Mouse (Mus musculus): ENCODE data around the gene Gm20388. TPM values are rescaled to one million over a fixed set of nuclear protein-coding genes. Genes with fewer than 3 reads are reported as not detected.
"Not testable (repeated sequence)": the region's sequence is repeated elsewhere in the genome, so short reads cannot be mapped to it uniquely, and the experiment has no call there.

The Gm20388 gene
- polyA plus RNA-seq, 1 experiment from 2014 or later = not detected

GRCm38 (mm10) chr8:120723025-120723424, 812.4 kb downstream of the Gm20388 start:
- H3K4me1 ChIP-seq (ENCODE audit: control insufficient read depth in 2 of 2, insufficient read depth in 2 of 2, low read length in 2 of 2) = peaks cover 0 to 6% of the 10 kb centered on the region in 2 experiments; a peak in 1 of 4 replicates
- H3K36me3 ChIP-seq (ENCODE audit: control insufficient read depth, insufficient read depth, low read length) = no peaks in the 10 kb centered on the region
- no peak overlapping the region for H3K9ac ChIP-seq (ENCODE audit: low read length)
- H3K4me2 ChIP-seq (ENCODE audit: low read length) = no peak overlapping the region
- no peaks in the 10 kb centered on the region for H3K27me3 ChIP-seq (ENCODE audit: control insufficient read depth, insufficient read depth, low read length)
- H3K27ac ChIP-seq (replicated peaks in 1 of 2; ENCODE audit: control insufficient read depth in 1 of 2, insufficient read depth in 1 of 2, low read depth in 2 of 2, low read length in 2 of 2) = no peak overlapping the region
- peaks cover 8% of the 10 kb centered on the region; the same call in 1 of the 2 replicates for H3K9me3 ChIP-seq (ENCODE audit: control insufficient read depth, low read length)
- ATAC-seq (ENCODE audit: insufficient number of reproducible peaks, insufficient read depth, low FRiP score, low read depth) = no peak
- H3K4me3 ChIP-seq (ENCODE audit: control insufficient read depth in 1 of 2, insufficient read depth in 1 of 2, low read depth in 1 of 2, low read length in 2 of 2) = no peak overlapping the region
- WGBS = 61% methylated on average over 6 of the region's 6 CpGs

- not testable (repeated sequence) for H3K9me3 ChIP-seq (ENCODE audit: control insufficient read depth, low read length); H3K27ac ChIP-seq (replicated peaks in 1 of 2; ENCODE audit: control insufficient read depth in 1 of 2, insufficient read depth in 1 of 2, low read depth in 2 of 2, low read length in 2 of 2); H3K9ac ChIP-seq (ENCODE audit: low read length); H3K4me3 ChIP-seq (ENCODE audit: control insufficient read depth in 1 of 2, insufficient read depth in 1 of 2, low read depth in 1 of 2, low read length in 2 of 2); H3K36me3 ChIP-seq (ENCODE audit: control insufficient read depth, insufficient read depth, low read length); H3K4me1 ChIP-seq (ENCODE audit: control insufficient read depth in 2 of 2, insufficient read depth in 2 of 2, low read length in 2 of 2); H3K27me3 ChIP-seq (ENCODE audit: control insufficient read depth, insufficient read depth, low read length); ATAC-seq (ENCODE audit: insufficient number of reproducible peaks, insufficient read depth, low FRiP score, low read depth); H3K4me2 ChIP-seq (ENCODE audit: low read length)
- WGBS = 87% methylated on average over 2 of the region's 4 CpGs
These were observed 813.5 kb downstream of the Gm20388 start for GRCm38 (mm10) chr8:120724096-120724495.

GRCm38 (mm10) chr8:120724816-120725575, 814.4 kb downstream of the Gm20388 start:
- WGBS = 68% methylated on average over 17 of the region's 17 CpGs
- H3K4me2 ChIP-seq (ENCODE audit: low read length) = no peak overlapping the region
- ATAC-seq (ENCODE audit: insufficient number of reproducible peaks, insufficient read depth, low FRiP score, low read depth) = no peak
- H3K9ac ChIP-seq (ENCODE audit: low read length) = no peak overlapping the region
- H3K27ac ChIP-seq (replicated peaks in 1 of 2; ENCODE audit: control insufficient read depth in 1 of 2, insufficient read depth in 1 of 2, low read depth in 2 of 2, low read length in 2 of 2) = no peak overlapping the region
- H3K36me3 ChIP-seq (ENCODE audit: control insufficient read depth, insufficient read depth, low read length) = no peaks in the 10 kb centered on the region
- H3K4me1 ChIP-seq (ENCODE audit: control insufficient read depth in 2 of 2, insufficient read depth in 2 of 2, low read length in 2 of 2) = no peaks in the 10 kb centered on the region
- H3K9me3 ChIP-seq (ENCODE audit: control insufficient read depth, low read length) = peaks cover 8% of the 10 kb centered on the region; the same call in 1 of the 2 replicates
- no peaks in the 10 kb centered on the region; the same call in 1 of the 2 replicates for H3K27me3 ChIP-seq (ENCODE audit: control insufficient read depth, insufficient read depth, low read length)
- H3K4me3 ChIP-seq (ENCODE audit: control insufficient read depth in 1 of 2, insufficient read depth in 1 of 2, low read depth in 1 of 2, low read length in 2 of 2) = no peak overlapping the region

- peaks cover 8% of the 10 kb centered on the region; the same call in 1 of the 2 replicates for H3K9me3 ChIP-seq (ENCODE audit: control insufficient read depth, low read length)
- WGBS = 68% methylated on average over 5 of the region's 5 CpGs
- peaks cover 3% of the 10 kb centered on the region; the same call in 1 of the 2 replicates for H3K27me3 ChIP-seq (ENCODE audit: control insufficient read depth, insufficient read depth, low read length)
- no peak overlapping the region for H3K9ac ChIP-seq (ENCODE audit: low read length)
- no peak for ATAC-seq (ENCODE audit: insufficient number of reproducible peaks, insufficient read depth, low FRiP score, low read depth)
- H3K4me1 ChIP-seq (ENCODE audit: control insufficient read depth in 2 of 2, insufficient read depth in 2 of 2, low read length in 2 of 2) = no peaks in the 10 kb centered on the region
- no peak overlapping the region for H3K27ac ChIP-seq (replicated peaks in 1 of 2; ENCODE audit: control insufficient read depth in 1 of 2, insufficient read depth in 1 of 2, low read depth in 2 of 2, low read length in 2 of 2)
- no peaks in the 10 kb centered on the region for H3K36me3 ChIP-seq (ENCODE audit: control insufficient read depth, insufficient read depth, low read length)
- H3K4me2 ChIP-seq (ENCODE audit: low read length) = no peak overlapping the region
- no peak overlapping the region for H3K4me3 ChIP-seq (ENCODE audit: control insufficient read depth in 1 of 2, insufficient read depth in 1 of 2, low read depth in 1 of 2, low read length in 2 of 2)
These were observed 814.9 kb downstream of the Gm20388 start for GRCm38 (mm10) chr8:120725576-120725950.

GRCm38 (mm10) chr8:120726051-120726450, 815.4 kb downstream of the Gm20388 start:
- H3K9me3 ChIP-seq (ENCODE audit: control insufficient read depth, low read length) = peaks cover 8% of the 10 kb centered on the region; the same call in 1 of the 2 replicates
- H3K4me1 ChIP-seq (ENCODE audit: control insufficient read depth in 2 of 2, insufficient read depth in 2 of 2, low read length in 2 of 2) = no peaks in the 10 kb centered on the region
- H3K27me3 ChIP-seq (ENCODE audit: control insufficient read depth, insufficient read depth, low read length) = peaks cover 3% of the 10 kb centered on the region; the same call in 1 of the 2 replicates
- no peaks in the 10 kb centered on the region for H3K36me3 ChIP-seq (ENCODE audit: control insufficient read depth, insufficient read depth, low read length)
- no peak for ATAC-seq (ENCODE audit: insufficient number of reproducible peaks, insufficient read depth, low FRiP score, low read depth)
- no peak overlapping the region for H3K4me2 ChIP-seq (ENCODE audit: low read length)
- 66% methylated on average over 5 of the region's 5 CpGs for WGBS
- no peak overlapping the region for H3K4me3 ChIP-seq (ENCODE audit: control insufficient read depth in 1 of 2, insufficient read depth in 1 of 2, low read depth in 1 of 2, low read length in 2 of 2)
- H3K27ac ChIP-seq (replicated peaks in 1 of 2; ENCODE audit: control insufficient read depth in 1 of 2, insufficient read depth in 1 of 2, low read depth in 2 of 2, low read length in 2 of 2) = no peak overlapping the region
- H3K9ac ChIP-seq (ENCODE audit: low read length) = no peak overlapping the region

GRCm38 (mm10) chr8:120728488-120729160, 818.0 kb downstream of the Gm20388 start:
- no peak overlapping the region for H3K9ac ChIP-seq (ENCODE audit: low read length)
- no peaks in the 10 kb centered on the region for H3K36me3 ChIP-seq (ENCODE audit: control insufficient read depth, insufficient read depth, low read length)
- no peak overlapping the region for H3K27ac ChIP-seq (replicated peaks in 1 of 2; ENCODE audit: control insufficient read depth in 1 of 2, insufficient read depth in 1 of 2, low read depth in 2 of 2, low read length in 2 of 2)
- no peaks in the 10 kb centered on the region; a peak in 1 of 4 replicates for H3K4me1 ChIP-seq (ENCODE audit: control insufficient read depth in 2 of 2, insufficient read depth in 2 of 2, low read length in 2 of 2)
- H3K4me3 ChIP-seq (ENCODE audit: control insufficient read depth in 1 of 2, insufficient read depth in 1 of 2, low read depth in 1 of 2, low read length in 2 of 2) = no peak overlapping the region
- WGBS = 57% methylated on average over 9 of the region's 9 CpGs
- peaks cover 14% of the 10 kb centered on the region for H3K27me3 ChIP-seq (ENCODE audit: control insufficient read depth, insufficient read depth, low read length)
- H3K9me3 ChIP-seq (ENCODE audit: control insufficient read depth, low read length) = no peaks in the 10 kb centered on the region
- no peak overlapping the region for H3K4me2 ChIP-seq (ENCODE audit: low read length)
- no peak for ATAC-seq (ENCODE audit: insufficient number of reproducible peaks, insufficient read depth, low FRiP score, low read depth)

- no peaks in the 10 kb centered on the region for H3K36me3 ChIP-seq (ENCODE audit: control insufficient read depth, insufficient read depth, low read length)
- H3K27ac ChIP-seq (replicated peaks in 1 of 2; ENCODE audit: control insufficient read depth in 1 of 2, insufficient read depth in 1 of 2, low read depth in 2 of 2, low read length in 2 of 2) = no peak overlapping the region
- H3K4me3 ChIP-seq (ENCODE audit: control insufficient read depth in 1 of 2, insufficient read depth in 1 of 2, low read depth in 1 of 2, low read length in 2 of 2) = no peak overlapping the region
- 36% methylated on average over 14 of the region's 14 CpGs for WGBS
- H3K9ac ChIP-seq (ENCODE audit: low read length) = no peak overlapping the region
- H3K4me2 ChIP-seq (ENCODE audit: low read length) = no peak overlapping the region
- H3K27me3 ChIP-seq (ENCODE audit: control insufficient read depth, insufficient read depth, low read length) = peaks cover 28% of the 10 kb centered on the region
- ATAC-seq (ENCODE audit: insufficient number of reproducible peaks, insufficient read depth, low FRiP score, low read depth) = no peak
- peaks cover 4 to 5% of the 10 kb centered on the region in 2 experiments; a peak in 2 of 4 replicates for H3K4me1 ChIP-seq (ENCODE audit: control insufficient read depth in 2 of 2, insufficient read depth in 2 of 2, low read length in 2 of 2)
- H3K9me3 ChIP-seq (ENCODE audit: control insufficient read depth, low read length) = no peaks in the 10 kb centered on the region
These were observed 820.9 kb downstream of the Gm20388 start for GRCm38 (mm10) chr8:120731582-120731981.

Data from heart, embryonic 14.5 days (tissue).